Mouse (Mus musculus) liver, embryonic 14.5 days (tissue): ENCODE results near the gene Erbin.

Source experiments
- CTCF ChIP-seq: IDR thresholded peaks from 2 replicates; pipeline ENCODE4 v1.5.1; 2016; ENCODE audit warnings: antibody characterized with exemption, low read depth, control low read depth
- EP300 ChIP-seq: IDR thresholded peaks from 2 replicates; pipeline ENCODE4 v1.6.1; 2016; ENCODE audit warnings: antibody characterized with exemption, low read depth

GRCm38 (mm10) chr13:103900015-103900414, 20.3 kb downstream of the Erbin start:
- TF ChIP-seq CTCF (no peak), EP300 (no peak)
